Mouse (Mus musculus) liver, embryonic 18 days (tissue): ENCODE results near the gene Tufm. TPM values are rescaled to one million over a fixed set of nuclear protein-coding genes. Genes with fewer than 3 reads are reported as not detected.

Experiments used
- polyA plus RNA-seq: library from polyadenylated mRNA; depleted of rRNA; stranded (reverse); fragments of >200 nt; gene quantifications from 2 replicates; pipeline ENCODE4 v1.2.3, GENCODE M21; 2012; rRNA removed

Gene Tufm
- polyA plus RNA-seq, result 66.4 and 78.6 TPM in 2 replicates

DNA sequence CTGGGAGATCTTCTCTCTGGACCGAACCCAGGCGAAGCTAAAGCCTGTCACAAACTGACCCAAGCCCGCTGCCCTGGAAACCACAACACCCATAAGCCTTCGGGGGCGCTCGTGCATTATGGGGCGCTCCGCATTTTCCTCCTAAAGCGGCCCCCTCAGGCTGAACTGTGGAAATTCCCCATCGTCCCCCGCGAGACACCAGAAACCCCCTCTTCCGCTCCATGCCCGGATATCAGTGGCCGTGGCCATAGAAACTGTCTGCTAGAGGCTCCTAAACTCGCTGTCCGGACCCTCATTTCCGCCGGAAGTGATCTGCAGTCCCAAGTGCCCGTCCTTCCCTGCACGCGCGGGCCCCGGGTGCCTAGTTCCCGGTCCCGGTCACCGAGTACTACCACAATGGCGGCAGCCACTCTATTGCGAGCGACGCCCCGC lies at the start of gene Tufm:
Gene Tufm (plus strand): TSS at position 310 of the 432 bp plus-strand sequence.

DNA sequence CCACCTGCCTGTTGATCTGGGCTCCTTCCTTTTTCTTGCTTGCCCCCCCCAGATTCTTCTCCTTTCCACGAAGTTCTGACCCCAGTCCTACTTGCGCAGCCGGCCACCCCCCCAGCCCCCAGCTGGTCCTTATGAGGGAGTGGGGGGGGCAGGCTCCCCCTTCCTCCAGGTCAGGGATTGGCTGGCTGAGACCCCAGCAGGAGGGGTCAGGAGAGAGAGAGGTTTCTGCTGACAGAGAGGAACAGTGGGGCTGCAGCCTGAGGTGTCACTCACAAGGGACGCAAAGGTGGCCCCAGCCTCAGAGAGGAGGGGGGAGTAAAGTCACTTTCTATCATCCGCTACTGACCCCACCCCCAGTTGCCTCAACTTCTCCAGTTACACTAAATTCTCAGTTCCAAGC lies 24.2 kb upstream of the Tufm start, which contains the start of gene Atp2a1:
Gene Atp2a1 (minus strand): TSS at position 105 of the 400 bp plus-strand sequence.

DNA sequence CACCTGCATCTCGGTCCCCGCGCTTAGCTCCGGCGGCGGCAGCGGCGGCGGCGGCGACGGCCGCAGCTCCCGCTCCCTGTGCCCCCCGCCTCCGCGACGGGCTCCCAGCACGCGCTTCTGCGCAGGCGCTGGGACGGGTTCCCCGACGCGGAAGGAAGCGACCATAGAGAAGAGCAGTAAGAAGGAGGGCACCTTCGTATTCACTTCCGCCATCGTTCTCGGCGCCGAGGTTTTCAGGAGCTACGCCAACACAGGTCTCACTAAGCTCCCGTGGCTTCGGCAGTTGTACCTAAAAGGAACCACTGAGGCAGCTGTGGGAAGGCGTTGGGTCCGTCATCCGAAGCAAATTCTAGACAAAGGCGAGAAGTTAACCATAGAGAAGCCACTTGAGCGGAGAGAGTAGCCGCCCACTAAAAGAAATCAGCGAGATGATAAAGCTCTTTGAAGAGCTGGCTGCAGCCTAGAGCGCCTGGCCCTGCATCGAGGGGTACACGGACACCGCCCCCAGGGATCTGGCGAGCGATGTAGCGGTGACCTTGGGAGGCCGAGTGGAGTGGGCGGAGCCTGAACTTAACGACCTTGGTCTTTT lies 12.1 kb upstream of the Tufm start, which contains the start of gene Sh2b1:
Gene Sh2b1 (minus strand): TSS at position 432 of the 589 bp plus-strand sequence.

DNA sequence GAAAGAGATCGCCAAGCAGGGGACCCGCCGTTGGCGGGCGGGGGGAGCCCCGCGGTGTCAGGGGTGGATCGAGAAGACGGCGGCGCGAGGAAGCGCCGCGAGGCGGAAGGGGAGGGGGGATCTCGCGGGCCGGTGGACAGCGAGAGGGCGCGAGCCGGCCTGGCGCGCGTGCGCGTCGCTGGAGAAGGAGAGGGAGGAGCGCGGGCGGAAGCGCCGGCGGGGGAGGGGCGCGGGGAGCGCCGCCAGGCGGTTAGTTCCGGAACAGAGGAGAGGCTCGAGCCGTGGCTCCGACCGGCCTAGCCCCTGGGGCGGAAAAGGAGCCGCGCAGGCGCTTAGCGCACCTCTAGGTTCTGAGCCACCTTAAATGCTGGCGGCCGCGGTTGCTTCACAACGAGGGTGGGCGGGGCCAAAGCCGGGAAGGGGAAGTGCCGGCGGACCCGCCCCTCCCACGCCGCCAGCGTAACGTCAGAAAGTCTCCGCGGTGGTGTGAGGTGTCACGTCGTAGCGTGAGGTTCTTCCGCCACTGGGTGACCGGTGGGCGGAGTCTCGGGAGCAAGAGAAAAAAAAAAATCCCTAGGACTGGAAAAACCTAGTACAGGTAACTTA lies 16.2 kb downstream of the Tufm start, which contains the start of gene Atxn2l:
Gene Atxn2l (minus strand): TSS at position 165 of the 606 bp plus-strand sequence.

Other genes with a start within 250 kb of the Tufm start
- 4.3 and 4.4 TPM in 2 replicates for gene Sbk1, start 214.7 kb upstream of the Tufm start, polyA plus RNA-seq
- 7.4 and 7.7 TPM in 2 replicates for gene Lat, start 117.8 kb upstream of the Tufm start, polyA plus RNA-seq
- gene Spns1, start 109.9 kb upstream of the Tufm start, polyA plus RNA-seq, result 28.2 and 28.3 TPM in 2 replicates
- gene Nfatc2ip, start 90.6 kb upstream of the Tufm start, polyA plus RNA-seq, result 4.7 and 5.4 TPM in 2 replicates
- gene Cd19, start 72.5 kb upstream of the Tufm start, polyA plus RNA-seq, result 6.5 and 8.9 TPM in 2 replicates
- 6.4 and 6.5 TPM in 2 replicates for gene Rabep2, start 58.6 kb upstream of the Tufm start, polyA plus RNA-seq
- gene Atp2a1, start 24.3 kb upstream of the Tufm start, polyA plus RNA-seq, result 0.16 and 0.67 TPM in 2 replicates
- gene Sh2b1, start 11.9 kb upstream of the Tufm start, polyA plus RNA-seq, result 17.2 and 21.4 TPM in 2 replicates
- gene Atxn2l, start 16.1 kb downstream of the Tufm start, polyA plus RNA-seq, result 25.1 and 32.3 TPM in 2 replicates
- 49.9 and 50.0 TPM in 2 replicates for gene Eif3c, start 79.0 kb downstream of the Tufm start, polyA plus RNA-seq
- gene Apobr, start 97.6 kb downstream of the Tufm start, polyA plus RNA-seq, result 4.2 and 5.8 TPM in 2 replicates
- gene Cln3, start 98.5 kb downstream of the Tufm start, polyA plus RNA-seq, result 17.9 and 19.2 TPM in 2 replicates
- gene Il27, start 107.6 kb downstream of the Tufm start, polyA plus RNA-seq, result 0.17 and 0.31 TPM in 2 replicates
- 10.2 and 11.1 TPM in 2 replicates for gene Nupr1, start 143.5 kb downstream of the Tufm start, polyA plus RNA-seq
- gene Sgf29, start 161.9 kb downstream of the Tufm start, polyA plus RNA-seq, result 17.2 and 19.9 TPM in 2 replicates
- gene Sult1a1, start 189.1 kb downstream of the Tufm start, polyA plus RNA-seq, result 166 and 169 TPM in 2 replicates
- 25.7 and 39.5 TPM in 2 replicates for gene Bola2, start 208.0 kb downstream of the Tufm start, polyA plus RNA-seq
- 5.9 and 7.2 TPM in 2 replicates for gene Slx1b, start 208.4 kb downstream of the Tufm start, polyA plus RNA-seq
- 105 and 119 TPM in 2 replicates for gene Coro1a, start 220.4 kb downstream of the Tufm start, polyA plus RNA-seq